Mouse (Mus musculus) 416B (cell line): ENCODE data around the gene Ccdc91.

Experiments used
- DNase-seq: peaks from one replicate; pipeline ENCODE4 v3.0.0; 2011; ENCODE audit warnings: low read depth

Gene Ccdc91

GRCm38 (mm10) chr6:147475727-147476613 is at the start of gene Ccdc91:
Gene Ccdc91 (plus strand): TSS chr6:147475828.
- peak; percentile 87 for DNase-seq

- DNase-seq, result no peak
Measured at GRCm38 (mm10) chr6:147426927-147427487, 48.6 kb upstream of the Ccdc91 start.

GRCm38 (mm10) chr6:147455775-147456174 is 19.9 kb upstream of the Ccdc91 start:
- no peak for DNase-seq

- DNase-seq, result no peak
Measured at GRCm38 (mm10) chr6:147458637-147459301, 16.9 kb upstream of the Ccdc91 start.

GRCm38 (mm10) chr6:147470016-147470415 is 5.6 kb upstream of the Ccdc91 start:
- DNase-seq, result no peak

GRCm38 (mm10) chr6:147481141-147481540 is 5.5 kb downstream of the Ccdc91 start:
- no peak for DNase-seq

- DNase-seq, result no peak
Measured at GRCm38 (mm10) chr6:147490120-147490519, 14.5 kb downstream of the Ccdc91 start.

GRCm38 (mm10) chr6:147492551-147492950 is 16.9 kb downstream of the Ccdc91 start:
- no peak for DNase-seq

- DNase-seq, result no peak
Measured at GRCm38 (mm10) chr6:147501439-147501838, 25.8 kb downstream of the Ccdc91 start.

GRCm38 (mm10) chr6:147506074-147506473 is 30.4 kb downstream of the Ccdc91 start:
- DNase-seq, result no peak

- DNase-seq, result no peak
Measured at GRCm38 (mm10) chr6:147506496-147506895, 30.9 kb downstream of the Ccdc91 start.

- DNase-seq, result no peak
Measured at GRCm38 (mm10) chr6:147507186-147507585, 31.6 kb downstream of the Ccdc91 start.

GRCm38 (mm10) chr6:147510516-147510915 is 34.9 kb downstream of the Ccdc91 start:
- no peak for DNase-seq

- no peak for DNase-seq
Measured at GRCm38 (mm10) chr6:147517909-147518308, 42.3 kb downstream of the Ccdc91 start.

- DNase-seq, result no peak
Measured at GRCm38 (mm10) chr6:147525236-147525635, 49.6 kb downstream of the Ccdc91 start.

GRCm38 (mm10) chr6:147534971-147535370 is 59.3 kb downstream of the Ccdc91 start:
- no peak for DNase-seq

- DNase-seq, result no peak
Measured at GRCm38 (mm10) chr6:147538236-147538635, 62.6 kb downstream of the Ccdc91 start.

GRCm38 (mm10) chr6:147539056-147539600 is 63.5 kb downstream of the Ccdc91 start:
- DNase-seq, result peak; percentile 17

- DNase-seq, result no peak
Measured at GRCm38 (mm10) chr6:147540942-147541341, 65.3 kb downstream of the Ccdc91 start.

- no peak for DNase-seq
Measured at GRCm38 (mm10) chr6:147555591-147555990, 80.0 kb downstream of the Ccdc91 start.

- DNase-seq, result no peak
Measured at GRCm38 (mm10) chr6:147559316-147559715, 83.7 kb downstream of the Ccdc91 start.

GRCm38 (mm10) chr6:147560436-147560835 is 84.8 kb downstream of the Ccdc91 start:
- DNase-seq, result no peak

- DNase-seq, result no peak
Measured at GRCm38 (mm10) chr6:147569246-147569645, 93.6 kb downstream of the Ccdc91 start.
